Mouse (Mus musculus) olfactory bulb, adult 2 months (tissue): ENCODE results near the gene Fam81b.

ENCODE experiments used
- CTCF ChIP-seq: fragments of 200-500 bp; IDR thresholded peaks from 2 replicates; pipeline ENCODE4 v1.5.1; 2012; ENCODE audit warnings: low read depth, mild to moderate bottlenecking, low read length, moderate library complexity; ENCODE audit not compliant: insufficient read depth
- POLR2A ChIP-seq: fragments of 200-500 bp; IDR thresholded peaks from 2 replicates; pipeline ENCODE4 v1.6.1; 2012; ENCODE audit warnings: mild to moderate bottlenecking, low read depth, low read length, moderate library complexity; ENCODE audit not compliant: insufficient read depth

GRCm38 (mm10) chr13:76250092-76250491 is 54.8 kb downstream of the Fam81b start:
- TF ChIP-seq CTCF = no peak
- no peak for TF ChIP-seq POLR2A
